Mouse (Mus musculus): ENCODE data around the gene Mff. TPM values are rescaled to one million over a fixed set of nuclear protein-coding genes. Genes with fewer than 3 reads are reported as not detected.

Gene Mff
- total RNA-seq, 2 experiments from 2014 or later, result 272 to 287 TPM

Other genes starting within 250 kb of the Mff start
- under 1 TPM; 0.65 to 0.89 TPM for gene Col4a4, start 138.0 kb upstream of the Mff start, total RNA-seq (2021)
- gene Col4a3, start 138.0 kb upstream of the Mff start, total RNA-seq (2021), result under 1 TPM; 0.18 to 0.69 TPM
- gene Tm4sf20, start 43.6 kb downstream of the Mff start, total RNA-seq (2021), result not detected
- not detected for gene Gm47791, start 46.4 kb downstream of the Mff start, total RNA-seq (2021)
- gene Agfg1, start 114.6 kb downstream of the Mff start, total RNA-seq (2021), result 10 to 100 TPM; 80.2 to 85.8 TPM
- 1 to 10 TPM in 1 of 2 experiments, under 1 TPM in 1; 0.58 to 1.1 TPM for gene A030005L19Rik, start 188.4 kb downstream of the Mff start, total RNA-seq (2021)
- not detected for gene A030014E15Rik, start 200.0 kb downstream of the Mff start, total RNA-seq (2021)
- not detected for gene Gm6217, start 206.5 kb downstream of the Mff start, total RNA-seq (2021)
- not detected for gene A030003K21Rik, start 218.5 kb downstream of the Mff start, total RNA-seq (2021)
- gene Gm7544, start 231.1 kb downstream of the Mff start, total RNA-seq (2021), result not detected
- gene Gm47955, start 235.4 kb downstream of the Mff start, total RNA-seq (2021), result not detected

All from layer of hippocampus, postnatal 10 days (tissue).